Mouse (Mus musculus): ENCODE results near the gene Fcrlb. TPM values are rescaled to one million over a fixed set of nuclear protein-coding genes. Genes with fewer than 3 reads are reported as not detected.

The Fcrlb gene
- total RNA-seq, 2 experiments from 2014 or later, result not detected

DNA sequence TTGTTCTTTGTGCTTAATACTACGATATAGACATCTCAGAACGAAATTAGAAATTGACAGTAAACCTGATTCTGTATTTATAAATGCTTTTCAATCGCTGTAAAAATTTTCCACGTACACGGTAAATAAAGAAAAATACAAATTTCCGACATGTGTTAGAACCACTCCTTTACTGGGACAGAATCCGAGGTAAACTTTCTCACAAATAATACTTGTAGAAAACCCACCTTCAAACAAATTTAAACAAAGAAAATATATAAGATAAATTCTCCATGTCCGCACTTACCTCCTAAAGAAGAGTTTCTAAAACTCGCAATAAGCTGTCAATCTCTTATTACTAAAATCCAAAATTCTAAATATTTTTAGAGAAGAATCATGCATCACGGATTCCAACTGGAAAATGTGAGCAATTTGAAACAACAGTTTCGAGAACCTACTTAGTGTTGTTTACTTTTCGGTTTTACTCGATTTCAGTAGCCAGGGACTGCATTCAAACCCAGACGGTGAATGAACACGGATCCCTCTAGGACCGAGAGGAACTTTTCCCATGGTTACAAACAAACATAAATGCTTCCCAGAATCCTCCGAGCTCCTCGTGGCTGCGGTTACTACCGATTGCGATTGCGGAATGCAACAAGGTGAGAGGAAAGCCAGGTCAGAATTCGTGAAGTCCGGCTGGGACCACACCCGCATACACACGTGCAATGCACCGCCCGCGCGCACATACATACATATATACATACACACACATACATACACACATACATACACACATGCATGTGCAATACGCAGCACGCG, 44.4 kb downstream of the Fcrlb start:
- peak; percentile 65 for DNase-seq

DNA sequence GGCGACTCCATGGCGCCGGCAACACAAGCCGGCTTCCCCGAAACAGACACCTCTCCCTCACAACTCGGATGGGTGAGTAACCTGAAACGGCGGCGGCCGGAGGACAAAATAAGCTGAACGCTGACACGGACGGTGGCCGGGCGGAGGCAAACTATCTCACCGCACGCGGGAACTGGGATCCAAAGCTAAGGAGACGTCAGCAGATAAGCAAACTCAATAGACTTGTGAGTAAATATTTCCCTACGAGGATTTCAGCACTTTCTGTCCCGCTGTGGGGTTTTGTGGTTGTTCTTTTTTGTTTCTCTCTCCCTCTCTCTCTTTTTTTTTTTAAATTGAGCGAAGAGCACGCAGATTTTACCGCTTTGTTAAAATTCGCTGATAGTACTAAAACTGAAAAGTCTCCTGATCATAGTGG, 45.0 kb downstream of the Fcrlb start, which contains the start of gene Atf6:
Gene Atf6 (minus strand): TSS at position 81 of the 415 bp plus-strand sequence.
- peak; percentile 98 for DNase-seq

DNA sequence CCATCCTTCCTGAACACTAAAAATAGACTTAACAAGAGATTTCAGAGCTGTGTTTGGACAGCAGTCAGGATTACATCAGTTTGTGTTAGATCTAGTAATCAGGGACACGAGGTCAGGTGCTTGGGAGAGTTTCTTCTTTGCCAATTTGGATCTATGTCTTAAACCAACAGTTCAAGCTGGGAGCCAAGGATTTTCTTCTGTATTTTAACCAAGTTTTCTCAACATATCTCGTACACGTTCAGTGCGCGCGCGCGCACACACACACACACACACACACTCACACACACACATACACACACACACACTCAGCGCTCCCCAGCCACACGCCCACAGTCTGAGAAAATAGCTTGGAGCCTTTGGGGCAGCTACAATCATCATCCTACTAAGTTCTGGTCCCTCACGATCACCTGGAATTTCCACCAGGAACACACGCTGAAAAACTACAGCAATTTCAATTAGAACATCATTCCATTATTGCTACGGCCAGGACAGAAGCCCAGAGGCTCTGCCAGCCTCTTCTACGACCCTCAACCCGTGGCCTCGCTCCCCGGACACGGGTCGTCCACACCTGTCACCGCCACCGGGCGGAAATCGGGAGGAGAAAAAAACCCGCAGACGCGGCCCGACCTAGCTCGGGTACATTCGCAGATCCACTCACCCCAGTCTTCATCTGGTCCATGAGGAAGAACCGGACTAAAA, 45.6 kb downstream of the Fcrlb start:
- DNase-seq, result peak; percentile 25

DNA sequence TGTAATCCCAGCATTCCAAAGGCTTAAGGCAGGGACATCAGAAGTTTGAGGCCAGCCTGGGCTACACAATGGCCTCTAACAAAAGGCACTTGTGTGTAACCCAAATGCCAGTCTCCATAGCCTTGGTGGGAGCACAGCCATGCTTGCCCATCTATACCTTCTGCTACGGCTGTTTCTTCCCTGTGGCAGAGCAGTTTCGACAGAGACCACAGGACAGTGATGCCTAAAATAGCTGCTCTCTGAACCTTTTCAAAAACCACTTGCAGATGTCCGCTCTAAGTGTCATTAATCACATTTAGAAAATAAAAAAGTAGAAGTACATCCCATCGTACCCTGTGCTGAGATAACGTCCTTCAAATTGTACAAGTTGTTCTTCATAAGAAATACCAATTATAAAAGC, 47.3 kb downstream of the Fcrlb start:
- DNase-seq, result no peak

DNA sequence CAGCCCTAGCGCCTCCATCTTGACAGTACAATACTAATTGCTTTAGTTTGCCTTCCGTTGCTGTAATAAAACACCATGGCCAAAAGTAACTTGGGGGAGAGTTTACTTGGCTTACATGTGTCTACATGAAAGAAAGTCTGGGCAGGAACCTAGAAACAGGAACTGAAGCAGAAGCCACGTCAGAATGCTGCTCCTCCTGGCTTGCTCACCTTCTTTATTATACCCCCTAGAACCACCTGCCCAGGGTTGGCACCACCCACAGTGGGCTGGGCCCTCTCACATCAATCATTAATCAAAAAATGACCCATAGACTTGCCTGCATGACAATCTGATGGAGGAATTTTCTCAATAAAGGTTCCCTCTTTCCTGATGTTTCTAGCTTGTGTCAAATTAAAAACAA, 48.0 kb downstream of the Fcrlb start:
- no peak for DNase-seq

DNA sequence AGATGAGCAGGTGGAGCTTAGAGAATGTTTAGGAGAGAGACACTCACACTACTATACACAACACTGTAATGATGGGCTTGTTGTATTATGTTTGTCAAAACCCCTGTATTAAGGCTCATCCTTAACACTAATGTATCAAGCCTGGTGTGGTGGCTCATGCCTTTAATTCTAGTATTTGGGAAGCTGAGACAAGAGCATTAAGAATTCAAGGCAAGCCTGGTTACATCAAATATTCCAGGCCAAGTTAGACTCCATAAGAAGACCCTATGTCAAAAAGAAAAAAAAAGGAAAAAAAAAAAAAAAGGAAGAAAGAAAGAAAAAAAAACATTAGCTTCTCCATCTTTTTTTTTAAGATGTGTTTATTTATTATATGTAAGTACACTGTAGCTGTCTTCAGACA, 48.5 kb downstream of the Fcrlb start:
- no peak for DNase-seq

DNA sequence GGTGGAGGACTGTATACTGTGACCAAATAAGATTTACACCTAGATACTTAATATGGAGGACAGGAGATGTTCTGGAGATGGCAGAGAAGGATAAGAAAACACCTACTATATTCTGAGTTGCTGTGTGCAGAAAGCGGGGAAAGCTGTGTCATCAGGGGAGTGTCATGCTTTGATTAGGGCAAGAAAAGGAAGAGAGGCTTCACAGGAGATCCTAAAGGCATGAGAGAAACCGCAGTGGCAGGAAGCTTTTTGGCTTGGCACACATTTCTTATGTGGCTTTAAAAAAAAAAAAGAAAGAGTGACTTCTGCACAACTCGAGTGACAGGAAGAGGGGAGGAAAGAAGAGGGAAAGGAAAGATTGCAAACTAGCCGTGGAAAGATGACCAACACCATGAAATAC, 49.7 kb downstream of the Fcrlb start:
- DNase-seq, result no peak

DNA sequence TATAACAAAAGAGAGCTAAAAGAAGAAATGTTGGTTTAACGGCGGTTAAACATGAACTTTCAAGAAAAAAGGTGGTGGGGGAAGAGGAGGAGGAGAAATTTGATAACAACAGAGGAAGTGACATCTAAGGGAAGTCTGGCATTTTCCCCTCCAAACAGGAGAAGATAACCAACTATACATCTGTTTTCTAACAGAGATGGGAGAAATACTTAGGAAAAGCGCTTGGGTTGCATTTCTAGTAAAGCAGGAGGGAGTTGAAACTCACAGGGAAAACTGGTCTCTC, 50.4 kb downstream of the Fcrlb start:
- DNase-seq, result no peak

DNA sequence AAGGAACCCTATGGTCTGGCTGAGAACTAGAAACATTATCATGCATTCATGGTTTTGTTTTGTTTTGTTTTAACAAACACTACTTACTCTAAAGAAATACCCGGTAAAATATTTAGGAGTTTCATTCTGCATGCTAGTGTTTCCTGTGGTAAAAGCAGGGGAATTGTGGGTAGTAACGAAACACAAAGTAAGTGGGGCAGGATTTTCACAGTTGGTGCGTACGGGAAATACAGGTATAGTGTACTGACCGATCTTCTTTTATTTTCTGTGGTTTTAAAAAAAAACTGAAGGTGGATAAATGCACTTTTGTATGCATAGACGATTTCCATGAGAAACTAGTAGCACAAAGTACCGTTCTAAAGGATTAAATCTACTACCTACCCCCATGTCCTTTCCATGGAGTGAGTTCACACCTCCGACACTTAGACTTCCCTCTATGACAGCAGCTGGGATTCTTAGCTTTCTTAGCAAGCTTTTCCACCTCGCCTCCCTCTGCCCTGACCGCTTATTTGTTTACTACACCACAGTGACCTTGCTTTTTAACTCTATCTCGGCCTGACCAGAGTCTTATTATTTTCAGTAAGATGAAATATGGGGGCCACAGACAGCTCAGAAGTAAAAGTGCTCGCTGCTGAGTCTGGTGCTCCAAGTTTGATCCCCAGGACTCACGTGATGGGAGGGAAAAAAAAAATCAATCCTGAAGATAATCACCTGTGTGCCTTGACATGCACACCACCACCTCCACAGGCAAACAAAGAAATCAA, 50.9 kb downstream of the Fcrlb start:
- no peak for DNase-seq

DNA sequence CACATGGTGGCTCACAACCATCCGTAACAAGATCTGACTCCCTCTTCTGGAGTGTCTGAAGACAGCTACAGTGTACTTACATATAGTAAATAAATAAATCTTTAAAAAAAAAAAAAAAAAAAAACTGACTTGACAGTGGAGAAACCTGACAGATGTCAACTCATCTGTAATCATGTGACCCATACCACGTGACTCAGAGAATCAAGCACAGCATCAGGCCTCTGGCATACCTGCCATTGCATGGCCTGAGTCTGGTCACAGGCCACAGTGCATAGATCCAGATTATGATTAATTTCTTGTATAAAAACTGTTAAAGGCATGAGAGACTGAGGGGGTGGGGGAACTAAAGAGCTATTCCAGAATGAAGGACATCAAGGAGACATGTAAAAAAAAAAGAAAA, 53.9 kb downstream of the Fcrlb start:
- no peak for DNase-seq

DNA sequence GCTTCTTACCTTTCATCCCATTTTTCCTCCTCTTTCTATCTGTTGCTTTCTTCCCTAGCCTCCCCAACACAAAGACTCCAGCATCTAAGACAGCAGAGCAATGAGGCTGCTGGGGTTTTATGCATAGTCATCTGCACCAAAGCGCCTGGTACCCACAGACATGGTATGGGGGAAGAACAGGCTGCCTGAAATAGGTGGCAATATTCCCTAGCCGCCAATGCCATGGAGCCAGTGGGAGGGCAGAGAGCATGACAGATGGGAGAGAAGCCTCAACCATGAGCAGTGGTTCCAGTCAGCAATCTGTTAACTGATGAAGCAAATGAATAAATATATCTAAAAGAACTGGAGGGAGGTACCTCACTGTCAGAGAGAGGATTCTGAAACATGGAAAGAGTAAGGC, 55.4 kb downstream of the Fcrlb start:
- DNase-seq, result no peak

Other genes with a start within 250 kb of the Fcrlb start
- gene Atf6, start 45.2 kb downstream of the Fcrlb start, total RNA-seq (2021), result 10 to 100 TPM; 41.2 to 41.6 TPM
- gene Gm26620, start 27.9 kb downstream of the Fcrlb start, total RNA-seq (2021), result under 1 TPM; 0.81 to 0.90 TPM
- 10 to 100 TPM; 14.3 to 16.3 TPM for gene Dusp12, start 27.4 kb downstream of the Fcrlb start, total RNA-seq (2021)
- under 1 TPM; 0.31 to 0.34 TPM for gene Fcrla, start 14.6 kb upstream of the Fcrlb start, total RNA-seq (2021)
- gene Fcgr2b, start 63.6 kb upstream of the Fcrlb start, total RNA-seq (2021), result 1 to 10 TPM; 1.3 TPM
- under 1 TPM; 0.36 to 0.56 TPM for gene Fcgr4, start 106.0 kb upstream of the Fcrlb start, total RNA-seq (2021)
- gene Fcgr3, start 152.0 kb upstream of the Fcrlb start, total RNA-seq (2021), result 1 to 10 TPM; 4.2 to 4.6 TPM
- gene Cfap126, start 201.0 kb upstream of the Fcrlb start, total RNA-seq (2021), result 1 to 10 TPM in 1 of 2 experiments, under 1 TPM in 1; 0.64 to 1.5 TPM
- gene Sdhc, start 237.7 kb upstream of the Fcrlb start, total RNA-seq (2021), result 100 to 1,000 TPM; 847 to 901 TPM
- 10 to 100 TPM in 1 of 2 experiments, 1 to 10 TPM in 1; 9.3 to 34.8 TPM for gene Mpz, start 237.8 kb upstream of the Fcrlb start, total RNA-seq (2021)